Mouse (Mus musculus) megakaryocyte, embryonic 14.5 days (primary cell): ENCODE results near the gene Qrsl1. TPM values are rescaled to one million over a fixed set of nuclear protein-coding genes. Genes with fewer than 3 reads are reported as not detected.

ENCODE experiments used
- H3K27me3 ChIP-seq: replicated peaks from 2 replicates; pipeline ENCODE3; 2012; ENCODE audit warnings: inconsistent platforms
- H3K36me3 ChIP-seq: replicated peaks from 2 replicates; pipeline ENCODE3; 2012; ENCODE audit warnings: low read length, inconsistent platforms, mixed read lengths
- H3K4me1 ChIP-seq: 2 replicates; pipeline ENCODE4 v1.6.1; 2012; ENCODE audit warnings: inconsistent platforms
- H3K4me3 ChIP-seq: replicated peaks from 2 replicates; pipeline ENCODE3; 2012; ENCODE audit warnings: moderate library complexity, mild to moderate bottlenecking, inconsistent platforms
- H3K9me3 ChIP-seq: 2 replicates; pipeline ENCODE4 v1.6.1; 2012; ENCODE audit warnings: inconsistent platforms
- FLI1 ChIP-seq: IDR thresholded peaks from 2 replicates; pipeline ENCODE4 v1.6.1; 2012; ENCODE audit warnings: low read length, inconsistent platforms, mixed read lengths
- GATA1 ChIP-seq: IDR thresholded peaks from 3 replicates; pipeline ENCODE4 v1.6.1; 2012; ENCODE audit warnings: mixed read lengths, low read length, inconsistent platforms, borderline replicate concordance
- polyA plus RNA-seq: library from polyadenylated mRNA; stranded (reverse); fragments of >175 nt; gene quantifications from 2 replicates; pipeline ENCODE4 v1.2.3, GENCODE M21; 2012; ENCODE audit warnings: low replicate concordance; ENCODE audit not compliant: insufficient read depth

Qrsl1 gene
- polyA plus RNA-seq, 1 experiment, result 1.9 TPM

DNA sequence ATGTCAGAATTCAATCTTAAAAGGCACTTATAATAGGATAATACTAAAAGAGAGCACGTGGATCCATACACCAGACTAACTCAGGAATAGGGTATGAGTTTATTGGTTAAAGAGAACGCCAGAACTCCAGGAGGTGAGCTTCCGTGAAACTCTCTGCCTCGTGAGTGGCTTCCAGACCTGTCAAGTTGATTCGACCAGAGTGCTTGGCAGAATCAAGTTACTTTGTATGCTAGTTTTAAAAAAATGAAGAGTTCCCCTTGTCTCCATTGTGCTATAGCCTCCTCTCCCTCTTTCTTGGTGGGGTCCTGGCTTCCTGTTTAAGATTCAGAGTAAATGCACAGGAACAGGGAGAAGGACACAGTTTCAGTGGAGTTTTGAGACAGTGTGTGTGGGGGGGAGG is 60.1 kb downstream of the Qrsl1 start:
- no peaks in the 10 kb centered on the region for H3K27me3 ChIP-seq
- peaks cover 30% of the 10 kb centered on the region for H3K9me3 ChIP-seq
- no peak for TF ChIP-seq FLI1
- H3K4me3 ChIP-seq, result no peak overlapping the region
- peaks cover 26% of the 10 kb centered on the region for H3K4me1 ChIP-seq
- peaks cover 19% of the 10 kb centered on the region for H3K36me3 ChIP-seq

DNA sequence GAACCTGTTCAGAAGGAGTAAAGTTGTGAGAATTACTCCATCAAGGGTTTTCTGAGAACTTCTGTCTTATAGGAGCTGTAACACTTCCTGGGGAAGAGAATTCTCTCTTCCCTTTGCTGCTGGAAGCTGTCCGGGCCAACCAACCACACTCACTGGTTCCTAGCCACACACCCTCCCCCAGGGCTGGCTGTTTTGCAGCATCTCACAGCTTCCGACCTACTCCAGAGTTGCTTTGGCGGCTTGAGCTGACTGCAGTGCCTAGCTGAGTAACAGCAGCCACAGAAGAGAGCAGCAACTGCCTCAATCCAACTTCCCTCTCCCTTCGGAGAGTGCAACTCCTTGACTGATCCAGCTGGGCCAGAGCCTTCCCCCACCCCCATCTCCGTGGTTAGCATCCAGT is 68.7 kb downstream of the Qrsl1 start:
- H3K4me3 ChIP-seq, result no peak overlapping the region
- no peaks in the 10 kb centered on the region for H3K27me3 ChIP-seq
- peaks cover 12% of the 10 kb centered on the region for H3K4me1 ChIP-seq
- H3K36me3 ChIP-seq, result no peaks in the 10 kb centered on the region
- H3K9me3 ChIP-seq, result peaks cover 18% of the 10 kb centered on the region
- TF ChIP-seq GATA1, result no peak
- TF ChIP-seq FLI1, result no peak

DNA sequence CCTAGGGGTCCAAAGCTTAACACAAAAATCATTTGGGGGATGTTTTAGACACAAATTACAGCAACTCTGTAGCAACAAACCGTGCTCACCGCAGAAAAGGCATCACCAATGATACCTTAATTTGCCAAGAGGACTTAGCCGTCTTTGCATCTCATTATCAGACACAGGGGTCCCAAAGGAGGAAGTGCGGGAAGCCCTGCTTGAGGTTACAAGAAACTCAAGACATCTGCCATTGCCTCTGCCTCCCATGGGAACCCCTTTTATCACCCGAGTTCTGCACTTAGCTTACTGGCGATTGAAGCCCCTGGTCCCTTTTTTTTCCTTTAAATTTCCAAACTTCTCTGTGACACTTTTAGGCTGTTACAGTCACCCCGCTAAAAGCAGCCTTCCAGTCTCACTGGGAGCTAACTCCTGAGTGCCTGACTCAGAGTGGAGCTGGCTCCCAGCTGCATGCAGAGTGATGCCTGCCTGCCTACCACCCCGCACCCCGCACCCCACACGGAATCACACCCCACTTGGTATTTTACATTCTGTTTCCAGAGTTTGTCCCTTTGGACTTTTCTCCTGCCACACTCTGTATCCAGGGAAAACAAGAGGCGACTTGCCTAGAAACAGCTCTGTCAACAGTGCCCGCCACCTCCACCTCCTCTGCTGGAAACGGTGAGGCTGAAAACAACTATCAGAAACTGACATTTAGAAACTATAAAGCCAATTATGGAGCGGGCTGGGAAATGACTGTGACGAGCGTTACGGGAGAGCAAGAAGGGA is 71.1 kb downstream of the Qrsl1 start:
- no peak for TF ChIP-seq GATA1
- TF ChIP-seq FLI1, result no peak
- H3K36me3 ChIP-seq, result no peaks in the 10 kb centered on the region
- H3K27me3 ChIP-seq, result no peaks in the 10 kb centered on the region
- H3K4me3 ChIP-seq, result no peak overlapping the region
- peaks cover 12% of the 10 kb centered on the region for H3K4me1 ChIP-seq
- peaks cover 28% of the 10 kb centered on the region for H3K9me3 ChIP-seq

GRCm38 (mm10) chr10:43828686-43829015 is 72.9 kb downstream of the Qrsl1 start:
- Histone ChIP-seq H3K27me3 (no peaks in the 10 kb centered on the region), H3K4me3 (no peak overlapping the region), H3K9me3 (peaks cover 28% of the 10 kb centered on the region), H3K4me1 (peaks cover 12% of the 10 kb centered on the region), H3K36me3 (no peaks in the 10 kb centered on the region)
- no peak for TF ChIP-seq FLI1
- no peak for TF ChIP-seq GATA1

- H3K27me3 ChIP-seq, result no peaks in the 10 kb centered on the region
- no peak for TF ChIP-seq GATA1
- TF ChIP-seq FLI1, result no peak
- peaks cover 28% of the 10 kb centered on the region for H3K9me3 ChIP-seq
- H3K36me3 ChIP-seq, result no peaks in the 10 kb centered on the region
- H3K4me1 ChIP-seq, result peaks cover 12% of the 10 kb centered on the region
- no peak overlapping the region for H3K4me3 ChIP-seq
These were observed 73.4 kb downstream of the Qrsl1 start for GRCm38 (mm10) chr10:43827958-43828685.

DNA sequence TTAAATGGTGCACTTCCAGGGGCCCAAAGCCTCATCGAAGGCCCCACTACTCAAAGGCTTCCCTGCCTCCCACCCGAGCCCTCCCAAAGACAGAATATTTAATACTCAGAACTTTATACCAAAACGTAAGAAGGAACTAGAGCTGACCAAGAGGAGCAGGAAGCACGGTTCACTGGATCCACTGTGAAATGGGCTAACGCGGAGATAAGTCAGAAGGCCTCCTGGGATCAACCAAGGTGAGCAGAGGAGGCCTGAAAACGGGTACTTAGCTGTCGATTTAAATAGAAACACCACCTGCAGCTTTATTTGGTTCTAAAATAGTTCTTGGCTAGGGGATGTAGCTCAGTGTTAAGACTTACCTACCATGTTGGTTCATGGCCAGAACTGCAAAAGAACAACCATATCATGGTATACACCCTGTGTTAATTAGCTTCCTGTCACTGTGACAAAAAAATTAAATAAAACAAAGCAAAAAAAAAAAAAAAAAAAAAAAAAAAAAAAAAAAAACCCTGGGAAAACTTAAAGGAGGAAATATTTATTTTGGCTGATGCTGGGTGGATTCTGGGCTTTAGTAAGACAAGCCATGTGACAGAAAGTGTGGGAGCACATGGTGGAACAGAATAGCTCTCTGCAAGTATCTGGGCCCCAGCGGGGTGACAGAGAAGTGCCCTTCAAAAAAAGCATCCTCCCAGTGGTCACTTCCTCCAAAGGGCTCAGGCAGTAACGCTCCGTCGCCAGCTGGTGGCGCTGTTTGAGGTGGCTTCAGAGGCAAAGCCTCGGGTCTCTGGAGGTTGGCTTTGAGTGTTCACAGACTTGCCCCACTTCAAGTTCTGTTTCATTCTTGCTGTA is 74.5 kb downstream of the Qrsl1 start:
- TF ChIP-seq FLI1 (no peak), GATA1 (no peak)

DNA sequence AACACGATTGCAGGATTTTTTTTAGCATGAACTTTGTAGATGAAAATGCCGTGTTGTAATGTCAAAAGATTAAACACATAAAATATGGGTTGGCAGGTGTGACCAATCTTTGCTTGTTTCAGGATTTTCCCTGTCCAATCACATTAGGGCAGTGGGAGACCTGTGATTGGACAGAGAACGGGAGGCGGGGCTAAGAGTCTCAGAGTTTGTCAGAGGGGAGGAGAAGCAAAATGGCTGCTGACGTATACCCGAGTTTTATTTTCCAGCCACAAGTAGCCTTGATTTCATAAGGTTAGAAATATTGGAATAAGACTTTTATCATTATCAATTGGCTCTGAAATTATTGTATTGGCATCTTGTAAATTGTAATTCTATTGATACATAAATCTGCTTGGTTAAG is 75.8 kb downstream of the Qrsl1 start:
- peaks cover 28% of the 10 kb centered on the region for H3K9me3 ChIP-seq
- no peak for TF ChIP-seq FLI1
- TF ChIP-seq GATA1, result no peak
- H3K27me3 ChIP-seq, result no peaks in the 10 kb centered on the region
- peaks cover 6% of the 10 kb centered on the region for H3K4me1 ChIP-seq
- no peaks in the 10 kb centered on the region for H3K36me3 ChIP-seq
- no peak overlapping the region for H3K4me3 ChIP-seq

More for the DNA sequence above, 74.5 kb downstream of the Qrsl1 start:
- no peaks in the 10 kb centered on the region for H3K27me3 ChIP-seq
- no peak overlapping the region for H3K4me3 ChIP-seq
- H3K4me1 ChIP-seq, result peaks cover 3% of the 10 kb centered on the region; the same call in 1 of the 2 replicates
- H3K9me3 ChIP-seq, result peaks cover 28% of the 10 kb centered on the region
- no peaks in the 10 kb centered on the region for H3K36me3 ChIP-seq

- peaks cover 28% of the 10 kb centered on the region for H3K9me3 ChIP-seq
- no peak overlapping the region for H3K4me3 ChIP-seq
- TF ChIP-seq FLI1, result no peak
- no peak for TF ChIP-seq GATA1
- H3K4me1 ChIP-seq, result peaks cover 4% of the 10 kb centered on the region; the same call in 1 of the 2 replicates
- no peaks in the 10 kb centered on the region for H3K27me3 ChIP-seq
- H3K36me3 ChIP-seq, result no peaks in the 10 kb centered on the region
These were observed 76.8 kb downstream of the Qrsl1 start for GRCm38 (mm10) chr10:43824713-43825112.

Other genes with a start within 250 kb of the Qrsl1 start
- 2.1 TPM in 1 of 2 replicates, not detected in the other for gene Rtn4ip1, start 62 bp upstream of the Qrsl1 start, polyA plus RNA-seq
- 0.25 TPM in 1 of 2 replicates, not detected in the other for gene Crybg1, start 247.1 kb upstream of the Qrsl1 start, polyA plus RNA-seq